Mouse (Mus musculus) left cerebral cortex, adult 8-10 months (tissue): ENCODE results near the gene Phgdh. TPM values are rescaled to one million over a fixed set of nuclear protein-coding genes. Genes with fewer than 3 reads are reported as not detected.

ENCODE experiments used
- DNase-seq, 2 experiments: peaks; one replicate each; pipeline ENCODE4 v3.0.0; 2022; ENCODE audit warnings: low spot score in 2 of 2
- total RNA-seq, 4 experiments: library from RNA; stranded (reverse); gene quantifications; 2 replicates each; pipeline ENCODE4 v1.2.4; 2022

Phgdh gene
- total RNA-seq, 4 experiments from 2014 or later: 63.1 to 66.4 (median 64.7) TPM

DNA sequence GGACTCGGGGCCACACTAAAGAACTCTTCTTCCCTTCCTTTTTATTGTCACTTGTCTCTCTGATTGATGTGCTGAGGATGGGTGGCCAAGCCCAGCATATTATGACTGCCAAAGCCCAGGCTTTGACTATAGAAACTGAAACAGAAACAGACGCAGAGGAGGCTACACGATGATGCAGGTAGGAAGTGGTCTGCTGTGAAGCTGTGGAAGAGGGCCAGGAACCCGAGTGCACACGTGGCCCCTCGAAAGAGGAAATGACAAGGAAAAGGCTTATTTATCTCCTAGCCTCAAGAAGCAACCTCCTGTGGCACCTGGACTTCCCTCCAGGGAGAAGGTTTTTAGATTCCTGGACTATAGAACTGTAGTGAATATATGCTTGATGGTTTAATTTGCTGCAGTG, 8.3 kb upstream of the Phgdh start:
- no peak for DNase-seq

DNA sequence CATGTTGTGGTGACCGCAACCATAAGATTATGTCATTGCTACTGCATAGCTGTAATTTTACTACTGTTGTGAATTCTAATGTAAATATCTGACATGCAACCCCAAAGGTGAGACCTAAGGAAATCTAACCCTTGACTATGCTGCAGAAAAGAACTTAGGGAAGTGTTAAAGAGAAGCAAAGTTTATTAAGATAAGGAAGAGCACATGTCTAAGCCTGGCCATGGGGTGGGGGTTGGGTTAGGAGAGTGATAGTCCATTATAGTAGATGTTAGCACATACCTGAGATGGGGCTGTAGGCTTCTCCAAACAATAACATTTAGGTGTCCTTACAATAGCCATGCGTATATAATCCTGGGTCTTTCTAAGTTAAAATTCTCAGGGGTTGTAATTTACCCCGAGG, 3.4 kb upstream of the Phgdh start:
- DNase-seq: no peak

DNA sequence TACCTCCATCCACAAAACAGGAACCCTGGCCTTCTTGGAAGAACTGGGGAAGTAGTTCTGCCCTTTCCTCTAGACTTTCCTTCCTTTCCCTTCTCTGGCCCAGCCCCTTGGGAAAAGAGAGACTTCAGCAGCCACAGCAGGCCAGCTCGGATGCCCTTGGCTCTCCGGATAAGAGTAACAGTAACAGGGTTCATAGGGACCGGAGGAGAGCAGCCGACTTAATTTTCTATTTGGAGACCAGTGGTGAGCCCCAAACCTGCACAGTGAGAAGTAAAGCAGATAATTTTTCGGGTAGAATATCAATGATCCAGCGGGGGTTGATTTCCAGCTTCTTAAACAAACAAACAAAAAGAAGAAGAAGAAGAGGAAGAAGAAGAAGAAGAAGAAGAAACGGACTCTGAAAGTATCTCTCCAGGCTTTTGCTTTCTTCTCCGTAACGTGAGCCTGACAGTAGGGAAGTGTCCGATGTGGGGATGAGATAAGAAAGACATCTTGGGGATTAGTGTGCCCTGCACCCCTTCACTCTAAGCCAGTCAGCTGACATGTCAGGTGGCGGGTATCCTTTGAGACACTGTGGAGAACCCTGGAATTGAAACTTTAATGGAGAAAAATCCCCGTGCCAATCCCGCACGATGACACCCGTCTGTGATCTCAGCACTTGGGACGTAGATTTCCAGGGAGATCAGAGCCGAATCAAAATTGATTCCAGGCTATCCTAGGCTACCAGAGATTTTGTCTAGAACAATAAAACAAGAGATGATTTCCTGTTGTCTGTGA, 1.2 kb upstream of the Phgdh start:
- DNase-seq: no peak

DNA sequence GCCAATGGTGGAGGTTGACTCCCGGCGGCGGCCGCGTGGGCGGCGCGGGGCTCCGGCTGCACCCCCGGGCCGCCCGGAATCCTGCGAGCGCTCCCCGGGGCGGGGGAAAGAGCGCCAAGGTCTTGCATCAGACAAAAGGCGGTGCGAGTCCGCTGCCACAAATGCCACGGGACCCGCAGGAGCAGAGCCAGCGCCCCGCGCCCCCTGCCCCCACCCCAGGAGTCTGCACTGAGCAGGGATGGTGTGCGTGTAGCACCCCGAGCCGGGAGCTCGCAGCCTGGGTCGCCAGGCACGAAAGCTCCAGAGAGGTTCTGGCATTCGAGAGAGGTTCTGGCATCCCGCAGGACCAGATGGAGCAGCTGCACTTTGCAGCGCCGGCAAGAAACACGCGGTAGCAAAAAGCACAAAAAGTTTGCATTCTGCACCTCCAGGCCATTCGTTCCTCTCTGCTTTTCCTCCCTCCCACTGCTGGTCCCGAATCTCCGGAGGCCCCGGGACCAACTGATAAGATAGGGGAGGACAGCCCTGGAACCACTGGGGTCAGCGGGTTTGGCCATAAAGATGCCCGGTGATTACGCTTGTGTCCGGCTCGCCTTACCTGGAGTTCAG, 589 bp downstream of the Phgdh start:
- DNase-seq: peak in 1 of 2 experiments; percentile 38

DNA sequence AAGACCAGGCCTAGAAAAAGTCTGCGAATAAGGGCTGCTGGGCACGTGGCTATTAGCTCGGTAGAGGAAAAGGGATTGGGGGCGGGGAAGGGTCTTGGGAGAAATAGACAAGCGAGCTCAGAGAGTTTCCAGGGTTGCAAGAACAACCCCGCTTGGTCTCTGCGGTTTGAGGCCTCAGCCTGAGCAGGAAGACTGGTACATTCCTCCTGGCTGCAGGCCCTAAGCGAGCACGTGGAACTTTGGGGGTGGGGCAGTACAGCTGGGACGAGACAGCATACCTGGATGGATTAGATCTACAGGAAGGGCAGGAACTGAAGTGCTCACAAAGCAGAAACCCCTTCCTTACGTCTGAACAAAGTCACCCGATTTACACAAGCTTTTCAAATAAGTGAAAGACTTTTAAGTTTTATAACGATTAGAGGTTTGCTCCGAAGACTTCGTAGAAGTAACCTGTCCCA, 1.2 kb downstream of the Phgdh start:
- no peak for DNase-seq

DNA sequence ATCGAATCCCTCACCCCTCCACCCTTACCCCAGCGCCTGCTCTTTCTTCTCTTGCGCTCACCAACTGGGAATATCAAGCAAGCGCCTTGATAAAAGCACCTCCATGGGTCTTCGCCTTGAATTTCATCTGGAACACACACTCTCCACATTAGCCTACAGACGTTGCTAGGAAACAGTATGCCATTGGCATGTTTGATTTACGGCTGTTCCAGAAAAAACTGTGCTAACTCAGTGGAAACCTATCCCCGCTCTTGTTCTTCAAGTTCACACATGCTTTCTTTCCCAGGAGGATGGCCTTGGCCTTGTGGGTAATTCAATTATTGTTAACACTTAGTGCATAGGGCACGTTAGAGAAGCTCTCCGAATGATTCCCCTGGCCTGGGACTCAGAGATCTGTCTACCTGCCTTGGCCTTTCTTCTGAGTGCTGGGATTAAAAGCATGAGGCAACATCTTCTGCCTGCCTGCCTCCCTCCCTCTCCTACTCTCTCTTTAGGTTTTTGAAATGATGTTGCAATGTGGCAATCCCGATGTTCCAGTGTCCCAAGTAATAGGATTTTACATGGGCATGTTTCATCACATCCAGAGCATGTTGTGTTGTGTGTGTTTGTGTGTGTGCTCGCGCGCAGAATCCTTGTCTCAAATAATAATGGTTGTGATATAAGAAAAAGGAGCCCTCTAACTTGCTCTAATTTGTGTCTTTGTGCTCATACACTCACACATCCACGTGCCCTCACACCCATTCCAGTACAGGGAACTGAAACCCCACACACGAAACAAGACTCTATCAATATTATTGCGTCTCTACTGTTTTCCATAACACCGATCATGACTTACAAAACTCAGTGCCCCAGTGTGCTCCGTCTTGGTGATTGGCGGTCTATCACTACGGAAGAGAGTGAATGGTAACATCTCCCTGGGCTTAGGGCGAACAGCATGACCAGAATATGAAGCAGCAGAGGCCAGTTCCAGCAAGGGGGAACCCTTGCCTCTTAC, 2.8 kb downstream of the Phgdh start:
- no peak for DNase-seq

DNA sequence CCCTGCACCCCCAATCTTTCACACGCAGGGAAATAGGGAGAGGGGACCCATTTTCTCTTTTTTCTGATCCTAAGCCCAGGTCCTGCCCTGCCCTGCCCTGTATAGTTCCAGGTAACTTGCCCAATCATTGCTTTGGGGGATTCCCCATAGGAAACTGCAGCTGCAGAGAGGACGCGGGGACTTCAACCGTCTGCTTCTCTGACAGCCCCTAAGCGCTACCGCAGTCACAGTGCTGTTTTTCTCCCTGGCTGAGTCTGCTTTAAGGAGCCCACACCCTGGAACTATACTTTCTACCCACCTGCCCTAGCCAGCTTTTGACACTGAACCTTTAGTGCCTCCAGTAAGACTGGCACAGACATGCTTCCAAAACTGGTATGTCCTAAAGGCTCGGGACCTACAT, 3.9 kb downstream of the Phgdh start:
- no peak for DNase-seq

DNA sequence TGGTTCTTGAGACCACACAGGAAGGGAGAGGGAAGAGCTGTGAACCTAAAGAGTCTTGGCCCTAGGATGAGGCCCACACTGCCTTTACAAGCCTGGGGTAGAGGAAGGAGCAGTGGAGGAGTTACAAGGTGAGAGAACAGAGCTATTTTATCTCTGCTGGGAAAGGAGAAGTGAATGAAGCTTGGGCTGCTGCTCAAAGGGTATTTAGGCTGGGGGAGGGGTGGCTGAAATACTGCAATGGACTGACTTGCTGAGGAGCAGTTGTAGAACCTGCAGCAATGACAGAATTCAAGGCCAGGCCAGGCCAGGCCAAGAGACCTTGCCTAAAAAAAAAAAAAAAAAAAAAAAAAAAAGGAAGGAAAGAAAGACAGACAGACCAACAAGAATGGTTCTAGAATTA, 4.5 kb downstream of the Phgdh start:
- no peak for DNase-seq

DNA sequence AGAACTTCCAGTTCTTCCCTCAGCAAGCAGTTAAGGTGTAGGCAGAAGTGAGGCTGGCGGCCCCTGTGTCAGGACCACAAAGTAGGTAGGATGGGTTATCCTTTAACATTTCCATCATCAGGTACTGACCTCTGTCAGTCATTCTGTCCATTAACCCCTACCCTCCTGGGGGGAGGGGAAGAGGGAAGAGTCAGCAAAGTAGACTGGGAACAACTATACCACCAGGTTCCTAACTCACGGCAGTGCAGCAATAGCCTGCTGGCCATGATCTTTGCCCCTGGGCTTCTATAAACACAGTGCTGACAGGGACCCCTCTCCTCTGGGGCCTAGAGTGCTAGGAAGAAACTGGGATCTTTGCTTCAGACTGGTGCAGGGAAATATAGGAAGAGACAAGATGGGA, 5.8 kb downstream of the Phgdh start:
- DNase-seq: no peak

DNA sequence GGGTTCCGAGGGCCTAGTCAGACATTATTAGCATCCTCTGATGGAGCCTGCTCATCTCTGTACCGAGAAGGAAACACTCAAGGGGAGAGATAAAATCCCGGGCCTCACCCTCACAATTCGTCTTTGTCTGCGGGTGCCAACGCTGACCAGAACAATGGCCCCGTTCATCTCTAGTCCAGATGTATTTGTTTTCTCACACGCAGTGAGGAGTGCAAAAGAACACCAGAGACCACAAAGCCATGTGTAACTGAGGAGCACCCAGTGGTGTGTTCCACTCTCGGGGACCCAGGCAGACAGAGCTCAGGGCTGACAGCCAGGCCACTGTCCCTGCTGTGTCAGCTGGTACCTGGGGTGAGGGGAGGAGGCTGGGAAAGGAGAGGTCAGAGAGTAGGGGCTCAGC, 15.6 kb downstream of the Phgdh start:
- DNase-seq: peak in 1 of 2 experiments; percentile 49

DNA sequence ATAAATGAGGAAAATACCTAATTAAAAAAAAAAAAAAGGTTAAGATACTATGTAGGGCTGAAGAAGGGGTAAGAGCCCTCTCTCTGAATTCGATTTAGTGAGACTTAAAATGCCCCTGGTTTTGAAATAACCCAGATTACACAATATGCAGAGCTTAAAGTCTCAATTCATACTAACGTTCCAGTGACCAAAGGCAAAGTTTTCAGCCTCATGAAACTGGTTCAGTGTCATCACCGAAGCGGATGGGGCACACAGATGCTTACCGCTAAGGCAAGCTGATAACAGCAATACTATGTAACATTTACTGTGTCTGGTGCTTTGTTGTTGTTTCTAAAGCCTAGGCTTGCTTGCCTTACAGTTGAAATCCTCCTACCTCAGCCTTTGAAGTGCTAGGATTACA, 17.6 kb downstream of the Phgdh start:
- no peak for DNase-seq

DNA sequence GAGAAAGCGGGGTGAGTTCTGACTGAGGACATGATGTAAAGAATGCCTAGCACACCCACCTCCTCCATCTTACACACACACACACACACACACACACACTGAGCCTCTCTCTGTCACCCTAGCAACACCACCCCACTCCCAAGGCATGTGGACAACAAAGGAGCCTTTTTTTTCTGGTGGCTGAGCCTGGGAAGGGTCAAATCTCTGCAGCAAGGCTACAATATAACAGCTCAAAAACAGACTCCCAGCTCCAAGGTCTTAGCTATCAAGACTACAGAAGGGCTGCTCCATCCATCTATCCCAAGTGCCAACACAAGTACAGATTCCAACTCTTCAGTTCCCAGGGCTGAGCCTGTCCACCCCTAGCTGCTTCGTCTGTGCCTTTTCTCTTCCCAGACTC, 20.6 kb downstream of the Phgdh start:
- DNase-seq: no peak

DNA sequence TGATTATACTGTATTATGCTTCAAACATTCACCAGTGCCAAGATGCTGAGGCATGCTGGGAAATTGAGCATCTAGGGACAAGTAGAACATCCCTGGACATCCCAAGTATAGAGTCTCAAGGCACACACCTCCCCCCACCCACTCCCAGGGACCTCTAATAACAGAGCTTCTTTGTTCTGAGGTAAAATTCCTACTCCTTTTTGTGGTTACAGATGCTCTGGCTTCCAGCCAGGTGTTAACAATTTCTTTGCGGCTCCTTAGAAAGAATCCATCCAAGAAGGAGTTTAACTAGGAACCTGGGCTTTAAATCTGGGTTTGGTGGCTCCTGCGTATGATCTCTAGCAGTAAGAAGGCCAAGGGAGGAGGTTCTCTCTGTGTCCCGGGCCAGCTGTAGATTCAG, 22.6 kb downstream of the Phgdh start:
- DNase-seq: no peak

DNA sequence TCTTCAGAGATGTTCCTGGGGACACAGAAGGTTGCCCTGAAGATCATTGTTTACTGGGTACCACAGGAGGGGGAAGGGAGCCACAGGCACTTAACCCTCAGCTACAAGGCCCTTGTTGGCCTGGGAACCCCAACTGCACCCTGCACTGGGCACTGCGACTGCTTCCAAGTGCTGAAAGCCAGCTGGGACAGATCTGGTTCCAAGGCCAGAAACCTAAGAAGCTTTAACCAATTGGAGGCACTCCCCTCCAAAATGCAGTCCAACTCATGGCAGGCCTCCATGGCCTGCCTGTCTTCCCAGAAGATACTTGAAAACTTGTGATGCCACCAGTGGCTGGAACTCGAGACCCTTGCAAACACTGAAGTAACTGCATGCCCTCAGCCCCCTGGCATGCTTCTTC, 24.6 kb downstream of the Phgdh start:
- DNase-seq: no peak

DNA sequence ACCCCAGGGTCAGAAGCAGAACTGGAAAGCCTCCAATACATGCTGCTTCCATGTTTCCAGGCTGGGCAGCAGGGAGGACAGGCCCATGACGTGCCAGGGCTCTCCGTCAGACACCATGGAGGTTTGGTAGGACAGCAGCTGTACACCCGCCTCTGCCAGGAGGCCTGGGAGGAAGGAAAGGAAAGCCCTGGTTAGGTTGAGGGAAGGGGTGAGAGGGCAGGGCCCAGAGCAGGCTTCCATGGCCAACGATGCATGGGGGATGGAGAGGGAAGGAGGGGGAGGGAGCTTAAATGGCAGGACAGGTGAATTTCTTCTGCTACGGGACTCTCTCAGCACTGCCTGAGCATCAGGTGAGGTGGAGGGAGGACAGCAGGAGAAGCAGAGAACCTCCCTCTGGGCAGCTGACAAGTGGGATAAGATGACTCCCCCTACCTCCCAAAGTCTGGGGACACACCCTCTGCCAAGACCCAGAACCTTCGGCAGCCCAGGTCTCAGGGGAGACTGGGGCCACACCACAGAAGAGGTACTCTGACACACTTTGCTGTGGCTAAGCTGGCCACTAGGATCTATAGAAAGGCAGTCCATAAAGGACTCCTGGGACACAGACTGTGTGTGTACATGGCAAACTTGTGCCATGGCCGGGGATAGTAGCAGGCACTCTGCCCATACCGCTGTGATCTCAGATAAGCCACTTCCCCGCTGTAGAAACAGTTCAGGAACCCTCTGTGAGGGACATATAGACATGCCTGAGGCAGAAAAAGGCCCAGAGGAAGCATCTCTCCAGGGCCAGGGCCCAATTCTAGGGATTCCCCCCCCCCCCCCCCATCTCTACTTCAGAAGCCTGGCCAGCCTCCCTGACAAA, 26.3 kb downstream of the Phgdh start:
- no peak for DNase-seq

DNA sequence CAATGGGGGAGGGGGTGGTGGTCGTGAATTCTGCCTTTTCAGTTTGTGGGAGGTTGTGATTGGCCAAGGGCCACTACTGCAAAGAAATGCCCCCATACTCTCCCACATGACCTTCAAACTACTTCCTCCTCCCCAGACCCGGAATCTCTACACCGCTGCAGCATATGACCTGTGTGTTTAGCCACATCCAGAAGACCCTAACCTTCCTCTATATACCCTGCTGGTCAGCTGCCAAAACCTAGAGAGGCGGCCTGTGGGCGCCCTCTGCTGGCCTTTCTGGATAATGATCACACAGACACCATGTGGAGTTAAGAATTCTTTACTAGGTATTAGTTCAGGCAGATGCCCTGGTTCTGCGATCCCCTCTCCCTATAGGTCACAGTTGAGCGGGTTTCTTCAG, 26.9 kb downstream of the Phgdh start:
- no peak for DNase-seq

DNA sequence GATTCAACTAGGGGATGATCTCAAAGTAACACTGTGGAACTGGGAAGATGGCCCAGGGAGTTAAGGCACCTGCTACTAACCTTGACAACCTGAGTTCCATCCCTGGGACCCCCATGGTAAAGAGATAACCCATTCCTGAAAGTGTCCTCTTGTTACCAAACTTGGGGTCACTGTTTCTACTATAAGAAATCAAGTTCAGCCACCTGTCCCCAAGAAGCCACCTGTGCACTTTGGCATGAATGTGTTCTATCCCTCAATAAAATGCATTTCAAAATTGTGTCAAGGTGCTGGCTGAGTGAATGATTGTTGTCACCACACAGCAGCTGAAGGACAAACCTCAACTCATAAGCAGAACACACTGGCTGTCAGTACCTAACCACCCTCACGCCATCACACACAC, 29.3 kb downstream of the Phgdh start:
- DNase-seq: no peak

DNA sequence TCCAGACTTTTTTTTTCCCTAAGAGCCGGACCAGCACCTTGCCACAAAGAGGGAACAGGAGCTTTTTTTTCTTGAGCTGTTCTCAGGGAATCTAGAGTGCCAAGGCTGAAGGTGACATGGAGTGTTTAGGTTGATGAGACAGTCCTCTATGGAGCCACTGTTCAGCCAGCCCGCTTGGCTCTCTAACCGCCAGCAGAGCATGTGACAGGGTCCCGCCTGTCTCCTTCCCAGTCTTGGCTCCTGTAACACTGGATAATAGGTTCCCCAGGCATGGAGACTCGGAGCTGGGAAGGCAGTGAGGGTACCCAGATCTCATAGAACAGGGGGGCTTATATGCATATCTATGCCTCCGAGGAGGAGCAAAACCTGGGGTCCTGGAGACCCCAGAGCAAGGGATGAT, 31.2 kb downstream of the Phgdh start:
- no peak for DNase-seq

DNA sequence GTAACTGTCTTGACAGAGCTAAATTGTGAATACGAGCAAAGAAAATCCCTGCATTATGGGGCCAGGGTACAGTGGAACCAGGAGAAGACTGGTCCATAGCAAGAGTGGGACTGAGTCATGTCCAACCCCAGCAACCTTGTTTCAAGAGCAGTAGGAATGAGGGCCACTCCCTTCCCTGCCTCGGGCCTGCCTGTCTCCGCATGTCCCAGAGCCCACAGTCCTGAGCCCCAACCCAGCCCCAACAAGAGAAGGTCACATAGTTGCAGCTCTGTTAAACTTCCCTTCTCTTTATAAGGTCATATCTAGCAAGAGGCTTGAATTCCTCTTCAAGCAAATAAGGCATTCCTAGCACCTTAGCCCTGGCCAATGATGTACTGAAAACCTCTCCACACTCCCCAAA, 38.0 kb downstream of the Phgdh start:
- no peak for DNase-seq

DNA sequence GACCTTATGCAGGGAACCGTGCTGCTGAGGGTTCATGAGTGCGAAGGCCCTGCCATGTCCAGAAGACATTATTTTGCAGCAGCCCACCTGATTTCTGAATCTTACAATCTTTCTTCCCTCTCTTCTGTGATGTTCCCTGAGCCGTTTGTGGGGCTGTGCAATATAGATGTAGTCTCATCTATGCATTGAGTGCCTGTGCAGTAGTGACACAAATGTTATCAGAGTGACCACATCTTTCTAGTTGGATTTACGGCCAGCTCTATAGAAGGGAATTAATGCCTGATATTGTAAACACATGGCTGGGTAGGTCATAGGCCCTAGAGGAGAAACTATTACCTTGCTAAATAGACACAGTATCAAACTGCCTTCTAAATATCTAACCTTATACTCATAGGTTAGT, 39.5 kb downstream of the Phgdh start:
- no peak for DNase-seq
